ENCODE assay signal across 8 mouse cellular contexts in the genomic region with DNA sequence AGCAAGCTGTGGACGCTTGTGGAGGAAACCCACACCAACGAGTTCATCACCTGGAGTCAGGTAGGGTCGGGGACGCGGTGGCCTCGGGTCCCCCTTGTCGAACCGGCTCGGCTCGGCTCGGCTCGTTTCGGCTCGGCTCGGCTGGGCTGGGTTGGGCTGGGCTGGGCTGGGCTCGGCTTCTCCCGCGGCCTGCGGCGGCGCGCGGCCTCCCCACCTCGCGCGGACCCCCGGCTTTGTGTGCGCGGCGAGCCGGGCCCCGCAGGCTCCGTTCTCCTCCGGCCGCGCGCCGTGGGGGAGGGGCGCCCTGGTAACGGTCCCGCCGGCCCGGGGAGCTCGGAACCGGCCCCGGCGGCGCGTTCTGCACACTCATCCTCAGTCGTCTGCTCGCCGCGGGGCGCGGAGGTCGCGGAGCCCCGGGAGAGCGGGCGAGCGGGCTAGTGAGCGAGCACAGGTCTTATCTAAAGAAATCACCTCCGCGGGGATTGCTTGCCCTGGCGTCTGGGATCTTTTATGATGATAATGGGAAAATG. TPM values are rescaled to one million over a fixed set of nuclear protein-coding genes. Genes with fewer than 3 reads are reported as not detected.
DNase-seq lines count a peak whose midpoint lies in the region; ATAC-seq and TF ChIP-seq lines count a peak whose summit lies in the region.

No protein-coding gene starts in this region.

- H3K4me2 ChIP-seq in forebrain, postnatal 0 days (ENCODE audit: low read depth): peak overlapping the region; percentile 50

- TF ChIP-seq EP300 in heart, adult 2 months (IDR thresholded peaks at IDR 0.05; ENCODE audit: insufficient read depth, low read depth, low read length): no peak

- H3K27ac ChIP-seq in heart, adult 2 months: peak overlapping the region; percentile 79
- peak overlapping the region; percentile 96 for H3K27ac ChIP-seq in forebrain, postnatal 0 days (ENCODE audit: low read depth, low read length)

- peak in 1 of 2 experiments; percentile 84 for DNase-seq in heart, adult 2 months
- DNase-seq in heart, adult 9 months (ENCODE audit: low spot score in 2 of 2): no peak
- peak; percentile 81 for DNase-seq in adrenal gland, postnatal 25 days
- no peak for DNase-seq in forebrain, postnatal 0 days
- DNase-seq in kidney, postnatal 36 days: peak; percentile 65 to 87
- no peak for DNase-seq in yolk sac, embryonic 10.5 days (ENCODE audit: low spot score)

- peaks cover 30% of the 10 kb centered on the region for H3K79me3 ChIP-seq in C2C12 (ENCODE audit: low read depth)

- peaks cover 3% of the 10 kb centered on the region; the same call in 1 of the 2 replicates for H3K4me1 ChIP-seq in heart, adult 2 months (ENCODE audit: control insufficient read depth, insufficient read depth, low read length)
- peaks cover 11% of the 10 kb centered on the region; the same call in 1 of the 2 replicates for H3K4me1 ChIP-seq in forebrain, postnatal 0 days (ENCODE audit: insufficient read depth)

- WGBS in heart, adult 2 months: under 1% methylated on average over 65 of the region's 65 CpGs
- WGBS in forebrain, postnatal 0 days: under 1% methylated on average over 65 of the region's 65 CpGs

- peak overlapping the region; percentile 90 for H3K4me3 ChIP-seq in heart, adult 2 months
- H3K4me3 ChIP-seq in C2C12 (ENCODE audit: insufficient read depth, poor library complexity, severe bottlenecking): peak overlapping the region; percentile 59
- H3K4me3 ChIP-seq in forebrain, postnatal 0 days (ENCODE audit: low read depth, low read length): peak overlapping the region; percentile 98

- no peaks in the 10 kb centered on the region for H3K79me2 ChIP-seq in heart, adult 2 months (replicated peaks; ENCODE audit: control insufficient read depth, insufficient read depth, low read length)
- H3K79me2 ChIP-seq in C2C12 (ENCODE audit: control insufficient read depth, insufficient read depth): peaks cover 52% of the 10 kb centered on the region

- no peaks in the 10 kb centered on the region for H3K9me3 ChIP-seq in forebrain, postnatal 0 days (ENCODE audit: low read length)

- peak; percentile 85 for ATAC-seq in forebrain, postnatal 0 days
- ATAC-seq in megakaryocyte progenitor cell, adult 5-6 weeks (replicated peaks; ENCODE audit: poor library complexity): peak; percentile 32

- H3ac ChIP-seq in C2C12 (ENCODE audit: control insufficient read depth, insufficient read length, low read depth): peak overlapping the region; percentile 96

- no peaks in the 10 kb centered on the region for H3K27me3 ChIP-seq in heart, adult 2 months (ENCODE audit: control insufficient read depth, insufficient read depth, low read length)
- no peaks in the 10 kb centered on the region for H3K27me3 ChIP-seq in C2C12 (ENCODE audit: control insufficient read depth, insufficient read depth, insufficient read length)
- no peaks in the 10 kb centered on the region for H3K27me3 ChIP-seq in forebrain, postnatal 0 days (ENCODE audit: insufficient read depth, low read length)

- H3K9ac ChIP-seq in heart, adult 2 months (ENCODE audit: low read depth, low read length): peak overlapping the region; percentile 86
- peak overlapping the region; percentile 91 for H3K9ac ChIP-seq in forebrain, postnatal 0 days

- TF ChIP-seq CTCF in heart, adult 2 months (IDR thresholded peaks at IDR 0.05): no peak
- TF ChIP-seq CTCF in C2C12 (IDR thresholded peaks at IDR 0.05; ENCODE audit: control insufficient read depth, insufficient read depth, insufficient read length): no peak
- TF ChIP-seq CTCF in forebrain, postnatal 0 days (IDR thresholded peaks at IDR 0.05; ENCODE audit: low read depth): no peak

- H3K36me3 ChIP-seq in heart, adult 2 months (ENCODE audit: control insufficient read depth, insufficient read depth, low read length): peaks cover 3% of the 10 kb centered on the region; the same call in 1 of the 2 replicates
- H3K36me3 ChIP-seq in C2C12 (ENCODE audit: control insufficient read depth, insufficient read depth): no peaks in the 10 kb centered on the region
- H3K36me3 ChIP-seq in forebrain, postnatal 0 days (ENCODE audit: insufficient read depth): no peaks in the 10 kb centered on the region

- intact Hi-C loops in heart, adult 2 months (cut with DNase I): loop anchor here (2.0 to 10.0 kb wide), 3 partner anchors 46 to 1252 kb away; a partner anchor contains a TSS

- no peak for TF ChIP-seq POLR2A in heart, adult 2 months (IDR thresholded peaks at IDR 0.05; ENCODE audit: insufficient read depth, low read depth, low read length)

TF ChIP-seq in C2C12, 6 proteins besides CTCF, POLR2A, EP300 and RAD21:
- no peak for TF ChIP-seq CEBPB (IDR thresholded peaks at IDR 0.05; ENCODE audit: low read depth)
- no peak for TF ChIP-seq MYOD1 (IDR thresholded peaks at IDR 0.05; ENCODE audit: control insufficient read depth, insufficient read length, low read depth)
- no peak for TF ChIP-seq MYOG (IDR thresholded peaks at IDR 0.05; ENCODE audit: control insufficient read depth, extremely low read depth, insufficient read length)
- no peak for TF ChIP-seq USF1 (IDR thresholded peaks at IDR 0.05; ENCODE audit: low read depth)
- TF ChIP-seq FOSL1 (IDR thresholded peaks at IDR 0.05; ENCODE audit: insufficient read depth, low read length, poor library complexity, severe bottlenecking): no peak
- TF ChIP-seq MAX (IDR thresholded peaks at IDR 0.05): no peak

RNA-seq across cellular contexts. Expression of a gene that starts 0.4 kb away (rescaled TPM):
- 10 to 100 TPM; 13.4 to 15.6 TPM for total RNA-seq in heart, adult 2 months (2021)
- polyA plus RNA-seq in heart, adult 2 months (2012; rRNA removed): 4.4 and 11.9 TPM in 2 replicates
- polyA plus RNA-seq in C2C12 (2012; fragmentation: generic; extraction: Trizol): 8.2 TPM
- total RNA-seq in adrenal gland, postnatal 25 days (2021): 17.2 and 20.0 TPM in 2 replicates
- 48.0 and 57.7 TPM in 2 replicates for total RNA-seq in forebrain, postnatal 0 days (2014; rRNA removed)
- 44.6 and 47.9 TPM in 2 replicates for polyA plus RNA-seq in forebrain, postnatal 0 days (2015; fragmentation: Nextera tagmentation; extraction: Ambion mirVana)
- 14.6 and 19.4 TPM in 2 replicates for total RNA-seq in megakaryocyte progenitor cell, adult 5-6 weeks (2015)
- total RNA-seq in megakaryocyte progenitor cell, adult 5-6 weeks (2017): 17.1 and 18.4 TPM in 2 replicates

RNA-seq across cellular contexts. Expression of a gene that starts 45.7 kb away (rescaled TPM):
- total RNA-seq in heart, adult 2 months (2021): 100 to 1,000 TPM; 271 to 315 TPM
- polyA plus RNA-seq in heart, adult 2 months (2012; rRNA removed): 88.0 and 170 TPM in 2 replicates
- polyA plus RNA-seq in C2C12 (2012; fragmentation: generic; extraction: Trizol): 46.7 TPM
- total RNA-seq in adrenal gland, postnatal 25 days (2021): 257 and 342 TPM in 2 replicates
- total RNA-seq in forebrain, postnatal 0 days (2014; rRNA removed): 421 and 468 TPM in 2 replicates
- 409 and 477 TPM in 2 replicates for polyA plus RNA-seq in forebrain, postnatal 0 days (2015; fragmentation: Nextera tagmentation; extraction: Ambion mirVana)
- 75.7 and 80.8 TPM in 2 replicates for total RNA-seq in megakaryocyte progenitor cell, adult 5-6 weeks (2015)
- 55.1 and 71.1 TPM in 2 replicates for total RNA-seq in megakaryocyte progenitor cell, adult 5-6 weeks (2017)

Comparison
In these comparisons a context has a peak if more than half of its experiments do, and no peak if none do; other contexts are left out.
1. DNase-seq: peak in adrenal gland, postnatal 25 days (single experiment) and kidney, postnatal 36 days (2 of 2); none in heart, adult 9 months (0 of 2), forebrain, postnatal 0 days (single experiment) and yolk sac, embryonic 10.5 days (single experiment).
2. Peak in every context shown above with its lines, with median percentiles within 50 percentile points of each other: H3K4me3 ChIP-seq.